Mouse (Mus musculus) neural tube, embryonic 10.5 days (tissue): Measurements from ENCODE around the gene Wipf1.
A peak's percentile ranks its signal among the peaks of the same experiment; 100 is the strongest.

Source experiments
- DNase-seq: peaks from one replicate; pipeline ENCODE4 v3.0.0-alpha.2; 2017; ENCODE audit warnings: low spot score; ENCODE audit errors: extremely low spot score

The Wipf1 gene

DNA sequence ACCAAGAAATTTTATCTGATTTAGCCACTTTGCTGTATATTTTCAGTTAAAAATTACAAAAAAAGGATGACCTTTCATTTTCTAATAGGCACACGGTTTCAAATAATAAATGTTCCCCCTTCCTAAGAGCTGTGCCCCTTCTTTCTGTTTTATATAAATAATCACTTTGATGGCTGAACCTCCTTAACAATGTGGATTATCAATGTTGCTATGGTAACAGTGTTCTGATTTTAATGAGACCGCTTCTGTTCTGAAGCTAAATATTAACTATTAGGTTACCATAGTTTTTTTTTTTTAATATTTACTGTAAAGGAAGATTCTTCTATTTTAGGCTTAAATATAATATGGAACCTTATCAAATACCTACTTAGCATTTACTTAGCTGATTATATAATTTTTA is 89.2 kb downstream of the Wipf1 start:
- DNase-seq = no peak

DNA sequence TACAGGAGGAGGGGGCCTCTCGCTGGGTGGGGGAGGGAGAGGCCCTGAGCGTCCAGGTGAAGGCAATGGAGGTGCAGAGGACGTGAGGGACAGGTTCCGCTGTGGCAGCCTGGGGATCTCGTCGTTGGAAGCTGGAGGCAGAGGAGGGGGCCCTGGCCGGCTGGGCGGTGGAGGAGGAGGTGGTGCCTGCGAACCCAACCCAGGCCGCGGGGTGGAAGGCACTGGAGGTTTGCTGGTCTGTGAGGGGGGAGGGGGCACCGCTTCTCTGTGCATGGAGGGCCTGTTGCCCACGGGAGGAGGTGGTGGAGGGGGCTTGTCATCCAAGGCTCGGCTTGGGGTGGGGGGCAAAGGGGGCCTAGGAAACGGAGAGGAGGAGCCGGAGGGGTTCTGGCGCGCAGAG is 92.6 kb downstream of the Wipf1 start:
- DNase-seq = no peak

DNA sequence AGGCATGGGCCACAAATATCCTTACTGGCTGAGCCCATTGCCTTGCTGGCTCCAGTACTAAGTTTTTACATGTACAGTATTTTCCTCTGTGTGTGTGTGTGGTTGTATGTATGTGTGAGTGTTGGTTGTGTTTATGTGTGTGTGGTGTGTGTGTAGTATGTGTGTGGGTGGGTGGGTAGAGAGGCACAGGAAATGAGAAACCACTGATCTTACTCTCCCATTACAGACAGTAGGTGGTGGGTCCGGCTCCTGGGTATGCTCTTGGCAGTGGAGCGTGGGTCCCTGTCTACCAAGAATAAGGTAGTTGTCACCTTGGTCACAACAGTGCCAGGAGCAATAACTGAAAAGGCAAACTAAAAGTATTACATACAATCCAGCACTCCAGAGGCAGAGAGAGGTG is 93.7 kb downstream of the Wipf1 start:
- DNase-seq = no peak

DNA sequence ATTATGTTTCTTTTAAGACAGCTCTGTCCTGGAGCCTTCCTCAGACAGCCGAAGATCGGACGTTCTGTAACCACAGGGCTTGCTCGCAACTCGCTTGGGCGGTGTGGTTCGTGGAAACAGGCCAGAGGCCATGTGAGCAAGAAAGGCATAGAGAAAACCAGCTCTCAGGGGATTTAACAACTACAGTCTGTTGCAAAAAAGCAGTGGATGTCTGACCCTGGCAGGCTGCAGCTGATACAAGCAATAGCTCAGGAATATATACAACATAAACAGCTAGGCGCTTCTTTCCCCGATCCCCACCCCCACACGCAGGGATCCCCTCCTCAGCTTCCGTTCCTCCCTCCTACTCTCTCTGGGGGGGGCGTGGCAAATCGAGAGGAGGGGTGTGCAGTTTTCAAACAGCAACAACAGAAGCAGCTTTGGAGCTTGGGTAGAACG is 97.6 kb downstream of the Wipf1 start:
- DNase-seq = no peak

DNA sequence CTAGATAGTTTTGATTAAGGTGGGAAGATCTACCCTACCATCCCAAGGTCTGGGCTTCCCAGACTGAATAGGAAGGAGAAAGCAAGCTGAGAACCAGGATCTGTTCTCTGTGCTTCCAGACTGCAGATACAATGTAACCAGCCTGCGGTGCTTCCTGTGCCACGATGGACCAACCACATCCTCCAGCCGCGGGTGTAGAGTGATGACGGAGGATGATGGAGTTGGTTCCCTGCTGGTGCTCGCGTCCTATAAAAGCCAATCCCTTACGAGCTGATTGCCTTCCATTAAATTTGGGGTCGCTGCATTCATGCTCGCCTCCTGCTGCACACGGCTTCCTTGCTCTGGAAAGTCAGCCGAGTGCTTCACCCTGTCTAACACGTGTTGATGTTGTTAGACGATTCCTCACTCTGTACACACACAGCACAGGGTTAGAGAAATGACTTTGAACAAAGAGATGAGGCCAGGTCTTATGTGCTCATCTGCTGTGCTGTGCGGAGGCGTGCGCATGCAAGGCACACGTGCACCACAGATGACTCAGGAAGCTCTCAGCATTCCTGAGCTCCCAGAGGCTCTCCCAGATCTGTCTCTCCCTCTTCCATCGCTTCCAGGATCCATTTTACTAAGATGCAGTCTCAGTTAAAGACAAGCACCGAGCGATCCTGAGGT is 100.6 kb downstream of the Wipf1 start:
- peak; percentile 35 for DNase-seq

DNA sequence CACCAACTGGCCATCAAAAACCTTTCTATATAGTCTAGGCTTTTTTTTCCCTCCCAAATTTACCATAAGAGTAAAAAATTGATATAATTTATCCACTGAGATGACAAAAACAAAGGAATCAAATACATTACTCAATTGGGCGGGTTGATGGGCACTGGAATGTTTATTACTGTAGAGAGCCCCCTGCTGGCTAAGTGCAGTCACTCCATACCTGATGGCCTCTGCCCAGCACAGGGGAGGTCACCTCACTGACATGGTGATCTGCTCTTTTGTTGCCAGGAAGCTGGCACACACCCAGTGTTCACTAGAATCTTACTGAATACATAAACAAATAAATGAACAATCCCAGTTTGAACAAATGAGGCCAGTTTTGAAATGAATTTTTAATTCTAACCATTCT is 102.2 kb downstream of the Wipf1 start:
- no peak for DNase-seq

DNA sequence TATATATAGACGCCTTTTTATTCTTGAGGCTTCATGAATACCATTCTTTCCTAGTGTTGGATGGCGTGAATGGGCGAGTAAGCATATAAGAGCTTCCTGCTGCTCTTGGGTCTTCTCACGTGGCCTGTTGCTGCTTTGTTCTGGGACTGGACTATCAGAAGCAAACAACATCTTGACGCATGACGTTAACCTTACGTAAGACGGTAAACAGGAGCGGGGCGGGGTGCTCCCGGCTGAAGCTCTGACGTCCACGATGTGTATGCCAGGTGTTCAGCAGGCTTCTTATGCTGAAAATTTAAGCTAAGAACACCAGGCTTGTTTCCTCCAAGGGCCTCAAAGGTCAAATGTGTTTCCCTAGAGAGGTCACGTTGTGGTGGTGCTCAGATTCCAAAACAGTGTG is 103.7 kb downstream of the Wipf1 start:
- no peak for DNase-seq

DNA sequence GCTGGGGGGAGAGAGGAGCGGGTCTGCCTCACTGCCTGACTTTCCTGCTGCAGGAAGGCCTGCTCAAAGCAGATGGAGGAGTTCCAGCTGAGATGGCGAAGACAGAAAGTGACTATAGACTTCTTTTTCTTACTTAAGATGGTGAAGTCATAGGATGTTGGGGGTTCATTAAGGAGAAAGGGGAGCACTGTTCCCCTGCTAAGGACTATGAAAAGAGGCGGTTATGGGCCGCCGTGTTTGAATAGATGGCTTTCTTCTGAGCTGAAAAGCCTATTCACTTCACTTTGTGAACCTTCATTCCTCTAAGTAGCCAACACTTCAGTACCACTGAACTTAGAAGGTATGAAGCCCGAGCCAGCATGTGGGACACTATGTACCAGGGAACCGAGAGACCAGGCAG is 109.8 kb downstream of the Wipf1 start:
- DNase-seq = no peak

DNA sequence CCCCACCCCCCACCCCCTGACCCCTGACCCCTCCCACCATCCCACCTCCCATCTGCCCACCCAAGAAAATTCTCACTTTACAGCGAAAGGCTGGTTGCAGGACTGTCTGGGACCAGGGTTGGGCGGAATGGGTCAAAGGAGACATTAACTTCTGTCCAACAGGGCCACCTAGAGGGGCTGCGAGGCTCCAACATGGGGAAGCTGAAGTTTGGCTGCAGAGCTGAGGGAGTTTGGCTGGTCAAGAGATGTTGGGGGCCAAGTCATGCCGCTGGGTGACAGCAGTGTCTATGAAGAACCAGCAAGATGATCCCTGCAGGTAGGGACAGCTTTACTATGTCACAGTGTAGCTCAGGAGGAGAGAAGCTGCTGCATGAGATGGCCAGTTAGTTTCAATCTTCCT is 110.2 kb downstream of the Wipf1 start:
- DNase-seq = no peak

DNA sequence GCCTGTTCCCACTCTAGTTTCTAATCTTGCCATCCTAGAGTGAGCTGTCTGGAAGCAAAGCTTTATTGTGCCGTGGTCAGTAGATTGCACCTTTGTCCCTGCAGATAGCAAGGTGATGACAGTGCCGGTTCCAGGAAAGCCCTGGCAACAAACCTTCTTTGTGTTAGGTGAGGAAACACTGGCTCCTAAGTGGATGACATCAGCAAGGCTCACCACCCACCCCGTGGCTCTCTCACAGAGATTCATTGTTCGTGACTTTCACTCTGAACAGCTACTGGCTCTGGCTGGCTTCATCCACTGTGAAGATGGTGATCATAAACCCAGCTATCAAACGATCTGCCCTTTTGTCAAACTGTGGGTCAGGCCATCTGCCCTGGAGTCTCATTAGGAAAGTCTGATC is 113.6 kb downstream of the Wipf1 start:
- no peak for DNase-seq

DNA sequence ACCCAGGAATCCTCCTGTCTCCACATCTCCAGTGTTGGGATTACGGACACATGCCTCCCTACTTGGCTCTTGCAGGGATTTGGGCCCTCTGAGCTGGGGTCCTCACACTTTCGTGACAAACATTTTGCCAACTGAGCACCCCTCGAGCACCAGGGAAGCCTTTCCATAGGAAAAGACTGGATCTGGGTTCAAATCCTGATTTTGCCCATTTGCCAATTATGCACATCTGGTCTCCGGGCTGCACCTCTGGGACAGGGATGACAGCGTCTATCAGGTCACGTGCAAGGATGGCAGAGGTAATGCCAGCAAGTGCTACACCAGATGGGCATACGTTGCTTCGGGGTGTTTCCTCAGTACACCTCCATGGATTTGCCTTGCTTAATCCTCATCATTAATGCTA is 119.5 kb downstream of the Wipf1 start:
- DNase-seq = no peak

DNA sequence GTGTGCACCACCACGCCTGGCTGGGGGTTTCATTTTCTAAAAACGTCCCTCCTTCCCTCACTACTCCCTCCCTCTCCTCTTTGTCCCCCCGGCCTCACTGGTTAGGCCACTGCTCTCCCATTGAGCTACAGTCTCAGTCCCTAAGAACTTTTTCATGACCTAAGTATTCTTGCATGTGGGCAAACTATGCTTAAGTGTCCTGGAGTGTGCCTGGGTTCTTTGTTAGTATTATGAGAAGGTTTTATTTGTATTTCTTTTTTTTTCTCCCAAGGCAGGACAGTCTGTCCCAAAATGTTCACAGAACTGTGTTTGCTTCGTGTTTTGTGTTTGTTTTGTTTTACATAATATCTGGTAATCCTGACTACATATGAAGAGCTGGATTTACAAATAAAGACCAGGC is 121.9 kb downstream of the Wipf1 start:
- DNase-seq = no peak

DNA sequence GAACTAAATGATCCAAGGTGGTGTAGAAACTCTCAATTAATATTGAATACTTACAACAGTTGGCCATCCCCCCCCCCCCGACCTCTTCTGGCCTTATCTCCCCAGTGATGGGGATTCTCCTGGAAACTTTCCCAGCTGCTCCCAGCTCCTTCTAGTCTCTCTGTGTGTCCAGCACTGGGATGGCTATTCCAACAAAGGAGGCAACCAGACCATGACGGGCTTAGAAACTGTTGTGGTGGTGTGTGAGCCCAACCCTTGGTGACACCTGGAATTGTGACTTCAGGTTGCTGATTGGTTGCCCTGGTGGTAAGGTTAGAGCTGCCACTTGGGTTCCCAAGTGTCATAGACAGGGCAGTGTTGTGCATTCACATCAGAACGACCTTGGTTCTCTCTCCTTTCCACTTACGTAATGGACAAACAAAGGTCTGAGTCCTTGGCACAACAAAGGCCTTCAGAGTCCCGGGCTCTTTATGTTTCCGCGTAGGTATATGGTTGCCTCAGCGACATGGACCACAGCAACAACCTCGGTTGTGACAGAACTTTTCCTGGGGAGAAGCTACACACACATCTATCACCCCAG is 123.1 kb downstream of the Wipf1 start:
- DNase-seq = no peak

DNA sequence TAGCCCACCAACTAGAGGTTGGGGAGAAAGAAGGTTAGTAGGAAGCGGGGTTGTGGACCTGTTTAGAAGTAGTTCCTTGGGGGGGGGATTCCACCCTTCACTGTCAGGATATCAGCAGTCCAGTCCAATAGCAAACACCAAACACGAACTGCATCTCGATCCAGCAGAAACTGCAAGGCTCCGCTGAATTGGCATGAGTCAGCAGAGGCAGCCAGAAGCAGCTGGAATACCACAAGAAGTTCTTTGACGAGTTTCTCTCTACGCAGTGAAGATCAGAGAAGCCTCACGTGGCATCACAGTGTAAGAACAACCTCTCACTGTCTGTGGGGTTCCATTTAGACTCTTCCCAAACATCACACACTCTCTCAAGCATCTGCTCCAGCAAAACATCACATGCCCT is 124.6 kb downstream of the Wipf1 start:
- no peak for DNase-seq

DNA sequence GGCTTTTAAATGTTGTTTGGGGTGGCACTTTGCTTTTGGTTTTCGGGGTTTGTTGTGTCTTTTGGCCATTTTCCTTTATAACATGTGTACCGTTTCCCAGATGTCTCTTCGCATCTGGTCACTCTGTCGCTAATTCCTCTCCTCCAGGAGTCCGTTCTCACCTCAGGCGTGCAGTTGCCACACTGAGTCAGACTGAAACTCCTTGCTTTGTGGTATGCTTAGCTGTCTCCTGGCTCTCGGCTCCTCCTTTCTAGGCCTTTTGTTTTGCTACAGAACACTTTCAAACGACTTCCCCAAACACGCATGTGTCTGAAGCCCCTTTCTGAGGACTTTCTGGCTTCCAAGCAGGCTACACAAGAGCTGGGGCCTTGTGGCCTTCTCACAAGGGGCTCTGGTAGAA is 125.1 kb downstream of the Wipf1 start:
- no peak for DNase-seq

DNA sequence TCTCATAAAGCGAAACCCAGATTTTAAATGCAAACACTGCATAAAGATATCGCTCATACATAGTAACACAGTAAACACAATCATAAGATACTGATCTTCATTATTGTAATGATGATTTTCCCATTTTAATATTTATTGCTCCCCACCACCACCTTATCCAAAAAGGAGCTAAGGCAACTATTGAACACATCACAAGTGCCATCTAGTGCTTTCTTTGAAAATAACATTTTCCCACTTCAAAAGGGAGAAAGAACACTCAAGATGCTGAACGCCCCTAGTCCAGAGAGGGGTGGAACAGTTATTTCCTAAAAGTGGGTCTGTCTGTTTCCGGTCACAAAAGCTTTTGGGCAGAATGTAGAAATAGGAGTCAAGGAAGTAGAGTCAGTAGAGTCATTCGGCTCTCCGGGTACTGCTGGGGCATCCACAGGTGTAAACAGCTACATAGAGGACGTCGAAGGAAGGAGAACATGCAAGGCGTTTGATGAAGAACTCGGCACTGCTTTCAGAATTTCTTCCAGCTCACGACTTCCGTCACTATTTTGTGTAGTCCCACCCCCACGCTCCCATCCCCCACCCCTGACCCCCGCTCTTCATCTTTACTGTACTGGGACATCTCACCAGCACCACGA is 126.0 kb downstream of the Wipf1 start:
- DNase-seq = no peak

DNA sequence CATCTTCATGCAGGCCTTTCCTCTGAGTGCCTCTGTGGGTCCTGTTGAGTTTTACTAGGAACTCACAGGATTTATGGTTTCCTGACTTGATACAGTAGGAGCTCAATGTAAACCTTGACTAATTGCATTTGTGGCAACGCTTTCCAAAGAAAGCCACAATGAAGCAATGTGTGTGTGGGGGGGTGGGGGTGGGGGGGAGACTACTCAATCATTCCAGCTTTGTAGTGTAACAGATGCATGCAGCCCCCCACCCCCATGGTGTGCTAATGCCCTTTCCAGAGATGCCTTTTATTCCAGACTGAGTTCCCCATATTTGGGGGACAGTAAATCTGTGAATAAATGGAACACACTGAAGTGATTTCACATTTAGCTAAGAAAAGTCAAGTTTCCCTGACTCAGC is 127.8 kb downstream of the Wipf1 start:
- DNase-seq = no peak

DNA sequence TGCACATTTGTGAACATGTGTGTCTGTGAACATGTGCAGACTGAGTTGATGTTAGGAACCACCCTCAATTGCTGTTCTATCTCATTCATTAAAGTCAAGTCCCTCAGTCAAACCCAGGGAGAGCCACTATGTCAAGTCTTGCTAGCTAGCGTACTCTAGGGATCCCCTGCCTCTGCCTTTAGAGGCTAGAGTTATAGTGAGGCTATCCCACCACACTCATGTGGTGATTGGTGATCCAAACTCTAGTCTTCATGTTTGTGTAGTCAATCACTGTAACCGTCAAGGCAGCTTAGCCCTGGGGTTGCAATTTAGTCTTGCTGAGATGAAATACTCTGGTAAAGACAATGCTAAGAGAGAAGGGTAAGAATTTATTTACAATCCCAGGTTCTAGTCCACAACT is 132.1 kb downstream of the Wipf1 start:
- DNase-seq = no peak

DNA sequence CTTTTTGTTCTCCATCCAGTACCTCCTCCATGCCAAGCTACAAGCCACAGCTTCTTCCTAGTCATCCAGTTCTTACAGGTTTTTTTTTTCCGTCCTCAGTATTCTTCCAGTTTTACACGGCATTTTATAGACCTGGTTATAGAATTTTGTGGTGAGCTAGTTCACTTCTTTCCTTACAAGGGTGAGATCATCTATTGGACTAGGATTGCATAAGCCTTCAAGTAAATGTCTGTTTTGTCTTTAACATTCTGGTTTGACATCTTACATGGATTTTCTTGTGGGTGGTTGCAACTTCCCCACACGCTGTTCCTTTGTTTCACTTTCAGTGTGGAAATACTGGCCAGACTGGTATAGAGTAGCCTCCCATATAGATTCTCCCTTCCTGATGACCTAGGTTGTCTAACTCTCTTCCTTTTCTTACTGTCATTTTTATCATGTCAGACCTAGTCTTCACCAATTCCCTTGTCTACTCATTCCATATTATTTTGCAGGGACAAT is 132.7 kb downstream of the Wipf1 start:
- no peak for DNase-seq

DNA sequence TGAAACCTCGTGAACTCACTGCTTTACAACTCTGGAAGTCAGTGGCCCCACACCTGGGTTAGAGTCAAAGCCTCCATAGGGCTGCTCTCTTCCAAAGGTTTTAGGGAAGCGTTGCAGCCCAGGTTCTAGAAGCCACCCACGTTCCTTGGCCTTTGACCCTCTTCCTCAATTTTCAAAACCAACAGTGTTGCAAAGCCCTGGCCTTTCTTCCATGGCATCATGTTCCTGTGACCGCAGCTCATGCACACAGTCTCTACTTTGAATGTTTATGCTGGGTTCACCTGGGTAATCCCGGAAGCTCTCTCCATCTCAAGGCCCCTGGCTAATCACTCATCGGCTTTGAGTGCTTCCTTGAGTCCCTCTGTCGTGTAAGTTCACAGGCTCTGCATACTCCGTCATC is 134.0 kb downstream of the Wipf1 start:
- no peak for DNase-seq

DNA sequence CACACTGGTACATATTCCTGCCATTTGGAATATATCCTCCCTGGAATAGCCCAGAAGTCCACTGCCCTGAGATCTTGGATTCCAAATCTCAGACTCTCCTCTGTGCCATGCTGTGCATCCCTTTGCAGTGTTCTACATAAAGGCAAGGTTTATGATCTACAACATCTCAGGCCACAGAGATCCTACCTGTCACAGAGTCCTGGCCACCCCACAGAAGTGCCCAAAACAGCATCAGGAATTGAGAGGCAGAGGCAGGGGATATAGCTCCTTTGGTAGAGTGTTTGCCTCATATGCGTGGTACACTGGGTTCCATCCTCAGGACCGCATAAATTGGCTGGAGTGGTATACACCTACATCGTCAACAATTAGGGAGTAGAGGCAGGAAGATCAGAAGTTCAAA is 135.1 kb downstream of the Wipf1 start:
- DNase-seq = no peak

DNA sequence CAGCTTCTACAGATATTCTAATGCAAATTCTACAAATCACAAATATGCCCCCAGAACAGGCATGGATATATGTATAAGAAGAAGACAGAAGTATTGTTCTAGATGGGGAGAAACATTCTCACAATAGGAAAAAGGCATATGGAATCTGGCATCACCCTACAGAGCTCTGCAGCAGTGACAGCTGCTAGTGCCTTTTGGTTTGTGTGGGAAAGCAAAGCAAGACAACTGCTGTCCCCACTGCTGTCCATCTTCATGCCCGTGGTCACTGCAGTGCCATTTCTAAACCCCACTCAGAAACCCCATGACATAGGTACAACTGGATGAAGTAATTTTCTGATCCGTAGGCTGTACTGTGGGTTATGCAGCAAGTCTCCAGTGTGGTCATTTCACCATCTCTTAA is 136.8 kb downstream of the Wipf1 start:
- DNase-seq = no peak

DNA sequence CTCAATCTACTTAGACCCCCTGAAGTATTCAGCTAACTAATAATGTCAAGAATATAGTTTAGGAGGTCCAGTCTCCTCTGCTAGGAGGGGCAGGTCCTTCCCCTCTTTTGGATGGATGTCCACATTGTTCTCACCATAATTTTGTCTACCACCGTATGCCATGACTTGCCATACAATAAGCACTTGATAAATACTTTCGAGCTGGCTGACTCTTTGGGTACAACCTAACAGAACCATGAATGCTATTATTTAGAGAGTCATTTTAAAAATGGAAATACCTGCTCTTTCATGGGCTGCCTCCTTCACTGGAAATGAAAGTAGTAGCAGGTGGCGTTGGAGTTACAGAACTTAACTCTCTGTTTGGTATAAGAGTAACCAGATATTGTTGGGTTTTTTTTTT is 139.6 kb downstream of the Wipf1 start:
- no peak for DNase-seq
